Mouse (Mus musculus): ENCODE measurements around the gene Gm10638. TPM values are rescaled to one million over a fixed set of nuclear protein-coding genes. Genes with fewer than 3 reads are reported as not detected.

The Gm10638 gene
- polyA plus RNA-seq, 1 experiment: 0.94 TPM

DNA sequence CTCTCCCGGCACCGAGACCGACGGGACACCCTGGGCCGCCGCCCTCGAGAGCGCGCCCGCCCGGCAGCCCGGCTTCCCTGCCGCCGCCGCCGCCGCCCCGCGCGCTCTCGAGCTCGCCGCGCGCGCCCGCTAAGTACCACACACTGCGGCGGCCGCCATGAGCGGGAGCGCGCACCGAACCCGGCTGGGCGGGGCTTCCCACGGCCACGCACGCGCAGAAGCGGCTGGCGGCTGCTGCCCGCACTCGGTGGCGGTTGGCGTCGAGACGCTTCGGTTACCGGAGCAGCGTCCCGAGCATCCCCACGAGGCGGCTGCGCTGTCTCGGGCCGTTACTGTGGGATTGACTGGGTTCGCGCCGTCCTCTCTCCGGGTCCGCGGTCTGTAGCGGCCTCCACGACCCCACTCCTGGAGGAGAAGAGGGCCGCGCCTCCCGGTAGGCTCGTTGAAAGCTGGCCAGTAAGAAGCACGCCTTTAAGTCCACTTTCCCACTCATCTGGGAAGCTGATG lies 489 bp downstream of the Gm10638 start:
- Histone ChIP-seq H3K79me3 (ENCODE audit: low read depth) (peaks cover 42% of the 10 kb centered on the region), H3K4me3 (ENCODE audit: insufficient read depth, poor library complexity, severe bottlenecking) (peak overlapping the region; percentile 71), H3K79me2 (ENCODE audit: control insufficient read depth, insufficient read depth) (peaks cover 47% of the 10 kb centered on the region), H3K27me3 (ENCODE audit: control insufficient read depth, insufficient read depth, insufficient read length) (no peaks in the 10 kb centered on the region), H3K36me3 (ENCODE audit: control insufficient read depth, insufficient read depth) (no peaks in the 10 kb centered on the region), H3ac (ENCODE audit: control insufficient read depth, insufficient read length, low read depth) (peak overlapping the region; percentile 95)
- TF ChIP-seq MYOD1 (IDR thresholded peaks at IDR 0.05; ENCODE audit: control insufficient read depth, insufficient read length, low read depth): no peak
- TF ChIP-seq MYOG (IDR thresholded peaks at IDR 0.05; ENCODE audit: control insufficient read depth, extremely low read depth, insufficient read length): no peak
- no peak for TF ChIP-seq CEBPB (IDR thresholded peaks at IDR 0.05; ENCODE audit: low read depth)
- no peak for TF ChIP-seq USF1 (IDR thresholded peaks at IDR 0.05; ENCODE audit: low read depth)
- peak; percentile 15 for TF ChIP-seq MAX (IDR thresholded peaks at IDR 0.05)
- TF ChIP-seq FOSL1 (IDR thresholded peaks at IDR 0.05; ENCODE audit: insufficient read depth, low read length, poor library complexity, severe bottlenecking): no peak
- TF ChIP-seq CTCF (IDR thresholded peaks at IDR 0.05; ENCODE audit: control insufficient read depth, insufficient read depth, insufficient read length): no peak

DNA sequence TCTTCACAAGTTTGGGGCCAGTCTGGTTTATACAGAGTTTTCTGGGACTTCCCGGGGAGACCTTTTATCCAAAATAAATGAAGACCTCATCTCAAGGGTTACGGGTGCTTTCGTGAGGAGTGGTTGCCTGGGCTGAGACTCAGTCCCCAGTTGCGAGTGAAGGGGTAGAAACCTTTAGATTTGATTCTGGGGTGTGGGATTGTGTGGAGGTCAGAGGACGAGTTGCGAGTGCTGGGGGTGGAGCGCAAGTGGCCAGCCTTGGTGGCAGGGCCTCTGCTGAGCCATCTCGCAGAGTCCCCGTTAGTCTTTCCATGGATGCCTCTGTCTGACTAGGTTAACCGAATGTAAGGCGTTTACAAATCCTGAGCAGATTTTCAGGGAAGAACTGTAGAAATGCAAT lies 1.0 kb downstream of the Gm10638 start:
- peaks cover 37% of the 10 kb centered on the region for H3K79me3 ChIP-seq (ENCODE audit: low read depth)
- H3K27me3 ChIP-seq (ENCODE audit: control insufficient read depth, insufficient read depth, insufficient read length): no peaks in the 10 kb centered on the region
- peak overlapping the region; percentile 71 for H3K4me3 ChIP-seq (ENCODE audit: insufficient read depth, poor library complexity, severe bottlenecking)
- TF ChIP-seq CTCF (IDR thresholded peaks at IDR 0.05; ENCODE audit: control insufficient read depth, insufficient read depth, insufficient read length) (no peak), FOSL1 (IDR thresholded peaks at IDR 0.05; ENCODE audit: insufficient read depth, low read length, poor library complexity, severe bottlenecking) (no peak), MYOG (IDR thresholded peaks at IDR 0.05; ENCODE audit: control insufficient read depth, extremely low read depth, insufficient read length) (no peak), MAX (IDR thresholded peaks at IDR 0.05) (no peak), CEBPB (IDR thresholded peaks at IDR 0.05; ENCODE audit: low read depth) (no peak), USF1 (IDR thresholded peaks at IDR 0.05; ENCODE audit: low read depth) (no peak), MYOD1 (IDR thresholded peaks at IDR 0.05; ENCODE audit: control insufficient read depth, insufficient read length, low read depth) (no peak)
- peaks cover 41% of the 10 kb centered on the region for H3K79me2 ChIP-seq (ENCODE audit: control insufficient read depth, insufficient read depth)
- H3ac ChIP-seq (ENCODE audit: control insufficient read depth, insufficient read length, low read depth): peak overlapping the region; percentile 95
- H3K36me3 ChIP-seq (ENCODE audit: control insufficient read depth, insufficient read depth): no peaks in the 10 kb centered on the region

DNA sequence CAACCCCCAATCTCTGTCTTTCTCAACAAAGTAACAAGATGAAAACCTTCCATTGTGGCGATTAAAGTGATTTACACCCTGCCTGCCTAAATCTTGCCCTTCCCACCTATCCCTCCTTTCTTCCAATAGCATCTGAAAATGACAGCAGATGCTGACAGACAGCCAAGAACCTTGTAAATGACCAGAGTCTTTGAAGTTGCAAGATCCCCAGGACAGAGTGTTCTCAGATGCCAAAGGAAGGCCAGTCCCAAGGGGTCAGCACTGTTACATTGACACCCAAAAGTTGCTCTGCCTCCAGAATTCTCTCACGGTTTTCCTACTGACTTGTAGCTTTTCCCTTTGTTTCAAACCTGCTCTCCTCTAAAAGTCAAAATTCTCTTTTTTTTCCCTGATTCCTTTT lies 4.3 kb downstream of the Gm10638 start:
- no peak for TF ChIP-seq FOSL1 (IDR thresholded peaks at IDR 0.05; ENCODE audit: insufficient read depth, low read length, poor library complexity, severe bottlenecking)
- TF ChIP-seq MYOD1 (IDR thresholded peaks at IDR 0.05; ENCODE audit: control insufficient read depth, insufficient read length, low read depth): no peak
- no peak for TF ChIP-seq MYOG (IDR thresholded peaks at IDR 0.05; ENCODE audit: control insufficient read depth, extremely low read depth, insufficient read length)
- no peak for TF ChIP-seq CEBPB (IDR thresholded peaks at IDR 0.05; ENCODE audit: low read depth)
- TF ChIP-seq USF1 (IDR thresholded peaks at IDR 0.05; ENCODE audit: low read depth): no peak
- TF ChIP-seq CTCF (IDR thresholded peaks at IDR 0.05; ENCODE audit: control insufficient read depth, insufficient read depth, insufficient read length): no peak
- no peak for TF ChIP-seq MAX (IDR thresholded peaks at IDR 0.05)
- H3K36me3 ChIP-seq (ENCODE audit: control insufficient read depth, insufficient read depth): no peaks in the 10 kb centered on the region
- no peak overlapping the region for H3ac ChIP-seq (ENCODE audit: control insufficient read depth, insufficient read length, low read depth)
- peaks cover 4% of the 10 kb centered on the region for H3K79me3 ChIP-seq (ENCODE audit: low read depth)
- H3K4me3 ChIP-seq (ENCODE audit: insufficient read depth, poor library complexity, severe bottlenecking): no peak overlapping the region
- peaks cover 8% of the 10 kb centered on the region for H3K79me2 ChIP-seq (ENCODE audit: control insufficient read depth, insufficient read depth)
- H3K27me3 ChIP-seq (ENCODE audit: control insufficient read depth, insufficient read depth, insufficient read length): no peaks in the 10 kb centered on the region

DNA sequence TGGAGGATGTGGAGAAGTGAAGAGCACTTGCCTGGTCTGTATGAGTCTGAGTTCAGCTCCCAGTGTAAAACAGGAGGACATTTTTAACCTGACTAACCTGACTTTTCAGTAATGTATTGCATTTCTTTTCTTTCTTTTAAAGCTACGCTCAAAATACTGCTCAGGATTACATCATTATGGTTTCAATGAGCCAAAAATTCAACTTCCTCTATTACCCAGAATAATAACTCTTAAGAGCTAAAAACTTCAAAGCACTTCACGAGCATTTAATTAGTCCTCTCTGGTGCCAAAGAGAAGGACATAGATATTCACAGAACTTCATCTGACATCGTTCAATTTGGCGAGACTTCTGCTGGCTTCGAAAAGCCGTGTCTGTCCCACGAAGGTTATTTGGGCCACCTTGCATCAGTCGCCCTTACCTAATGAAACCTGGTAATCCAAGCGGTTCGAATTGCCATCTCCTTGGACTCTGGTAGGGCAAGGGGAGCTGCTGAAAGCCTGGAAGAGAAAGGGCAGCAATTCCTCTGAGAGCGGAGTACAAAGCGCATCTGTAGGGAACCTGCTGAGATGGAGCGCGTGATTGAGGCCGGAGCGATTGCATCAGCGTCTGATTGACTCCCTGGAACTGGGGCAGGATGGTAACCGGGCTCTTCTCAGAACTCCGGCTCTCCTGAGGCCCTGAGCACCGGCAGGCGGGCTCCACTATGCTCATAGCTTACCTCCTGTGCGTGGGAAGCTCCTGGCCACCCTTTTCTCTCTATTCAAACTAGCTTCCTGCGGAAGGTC lies 11.6 kb downstream of the Gm10638 start:
- no peak overlapping the region for H3K4me3 ChIP-seq (ENCODE audit: insufficient read depth, poor library complexity, severe bottlenecking)
- no peaks in the 10 kb centered on the region for H3K79me3 ChIP-seq (ENCODE audit: low read depth)
- H3K36me3 ChIP-seq (ENCODE audit: control insufficient read depth, insufficient read depth): no peaks in the 10 kb centered on the region
- H3K27me3 ChIP-seq (ENCODE audit: control insufficient read depth, insufficient read depth, insufficient read length): no peaks in the 10 kb centered on the region
- H3ac ChIP-seq (ENCODE audit: control insufficient read depth, insufficient read length, low read depth): no peak overlapping the region
- no peaks in the 10 kb centered on the region for H3K79me2 ChIP-seq (ENCODE audit: control insufficient read depth, insufficient read depth)
- TF ChIP-seq MAX (IDR thresholded peaks at IDR 0.05) (no peak), MYOG (IDR thresholded peaks at IDR 0.05; ENCODE audit: control insufficient read depth, extremely low read depth, insufficient read length) (no peak), USF1 (IDR thresholded peaks at IDR 0.05; ENCODE audit: low read depth) (no peak), CTCF (IDR thresholded peaks at IDR 0.05; ENCODE audit: control insufficient read depth, insufficient read depth, insufficient read length) (no peak), MYOD1 (IDR thresholded peaks at IDR 0.05; ENCODE audit: control insufficient read depth, insufficient read length, low read depth) (no peak), FOSL1 (IDR thresholded peaks at IDR 0.05; ENCODE audit: insufficient read depth, low read length, poor library complexity, severe bottlenecking) (no peak), CEBPB (IDR thresholded peaks at IDR 0.05; ENCODE audit: low read depth) (no peak)

DNA sequence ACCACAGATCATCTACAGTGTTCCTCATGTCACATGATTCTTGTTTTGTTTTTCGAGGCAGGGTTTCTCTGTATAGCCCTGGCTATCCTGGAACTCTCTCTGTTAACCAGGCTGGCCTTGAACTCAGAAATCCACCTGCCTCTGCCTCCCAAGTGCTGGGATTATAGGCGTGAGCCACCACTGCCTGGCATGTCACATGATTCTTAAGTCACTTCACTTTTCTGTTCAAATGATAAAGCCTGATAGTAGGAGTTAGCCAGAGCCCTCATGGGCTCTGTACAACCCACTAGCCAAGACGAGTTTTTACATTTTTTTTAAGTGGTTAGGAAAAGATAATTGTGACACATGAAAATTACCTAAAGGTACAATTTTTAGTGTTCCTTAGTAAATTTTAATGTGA lies 13.2 kb downstream of the Gm10638 start:
- TF ChIP-seq CTCF (IDR thresholded peaks at IDR 0.05; ENCODE audit: control insufficient read depth, insufficient read depth, insufficient read length) (no peak), FOSL1 (IDR thresholded peaks at IDR 0.05; ENCODE audit: insufficient read depth, low read length, poor library complexity, severe bottlenecking) (no peak), MAX (IDR thresholded peaks at IDR 0.05) (no peak), CEBPB (IDR thresholded peaks at IDR 0.05; ENCODE audit: low read depth) (no peak), USF1 (IDR thresholded peaks at IDR 0.05; ENCODE audit: low read depth) (no peak), MYOD1 (IDR thresholded peaks at IDR 0.05; ENCODE audit: control insufficient read depth, insufficient read length, low read depth) (no peak), MYOG (IDR thresholded peaks at IDR 0.05; ENCODE audit: control insufficient read depth, extremely low read depth, insufficient read length) (no peak)
- Histone ChIP-seq H3ac (ENCODE audit: control insufficient read depth, insufficient read length, low read depth) (no peak overlapping the region), H3K27me3 (ENCODE audit: control insufficient read depth, insufficient read depth, insufficient read length) (no peaks in the 10 kb centered on the region), H3K36me3 (ENCODE audit: control insufficient read depth, insufficient read depth) (no peaks in the 10 kb centered on the region), H3K79me2 (ENCODE audit: control insufficient read depth, insufficient read depth) (no peaks in the 10 kb centered on the region), H3K79me3 (ENCODE audit: low read depth) (no peaks in the 10 kb centered on the region), H3K4me3 (ENCODE audit: insufficient read depth, poor library complexity, severe bottlenecking) (no peak overlapping the region)
